Comparison of ENCODE assay signal across 3 mouse cellular contexts in genomic region chr1:132349049-132349448, GRCm38 (mm10). TPM values are rescaled to one million over a fixed set of nuclear protein-coding genes. Genes with fewer than 3 reads are reported as not detected.
"Had no signal": no experiment of that assay in that cellular context is flagged by ENCODE, and none has a peak within 500 bp of the region (broad histone marks: within the 10 kb centered on the region; RNA-seq: fewer than 3 reads in every experiment).

No protein-coding gene starts in this region.

RNA-seq across cellular contexts. Expression of gene Nuak2, which starts 33.1 kb away (rescaled TPM):
- polyA plus RNA-seq: erythroblast, embryonic 14.5 days had no signal

RNA-seq across cellular contexts. Expression of gene Klhdc8a, which starts 50.6 kb away (rescaled TPM):
- total RNA-seq: common myeloid progenitor, adult 5-6 weeks; granulocyte monocyte progenitor cell, adult 5-6 weeks had no signal
- polyA plus RNA-seq: erythroblast, embryonic 14.5 days had no signal
